Mouse (Mus musculus) gastrocnemius, adult 18-20 months (tissue): ENCODE measurements around the gene Rhob. TPM values are rescaled to one million over a fixed set of nuclear protein-coding genes. Genes with fewer than 3 reads are reported as not detected.

Source experiments
- DNase-seq: peaks from one replicate; pipeline ENCODE4 v3.0.0; 2021; ENCODE audit warnings: low spot score
- total RNA-seq, 2 experiments: library from RNA; stranded (reverse); gene quantifications; 2 replicates each; pipeline ENCODE4 v1.2.3; 2021

The Rhob gene
- total RNA-seq, 2 experiments from 2014 or later = 43.6 to 79.2 TPM

DNA sequence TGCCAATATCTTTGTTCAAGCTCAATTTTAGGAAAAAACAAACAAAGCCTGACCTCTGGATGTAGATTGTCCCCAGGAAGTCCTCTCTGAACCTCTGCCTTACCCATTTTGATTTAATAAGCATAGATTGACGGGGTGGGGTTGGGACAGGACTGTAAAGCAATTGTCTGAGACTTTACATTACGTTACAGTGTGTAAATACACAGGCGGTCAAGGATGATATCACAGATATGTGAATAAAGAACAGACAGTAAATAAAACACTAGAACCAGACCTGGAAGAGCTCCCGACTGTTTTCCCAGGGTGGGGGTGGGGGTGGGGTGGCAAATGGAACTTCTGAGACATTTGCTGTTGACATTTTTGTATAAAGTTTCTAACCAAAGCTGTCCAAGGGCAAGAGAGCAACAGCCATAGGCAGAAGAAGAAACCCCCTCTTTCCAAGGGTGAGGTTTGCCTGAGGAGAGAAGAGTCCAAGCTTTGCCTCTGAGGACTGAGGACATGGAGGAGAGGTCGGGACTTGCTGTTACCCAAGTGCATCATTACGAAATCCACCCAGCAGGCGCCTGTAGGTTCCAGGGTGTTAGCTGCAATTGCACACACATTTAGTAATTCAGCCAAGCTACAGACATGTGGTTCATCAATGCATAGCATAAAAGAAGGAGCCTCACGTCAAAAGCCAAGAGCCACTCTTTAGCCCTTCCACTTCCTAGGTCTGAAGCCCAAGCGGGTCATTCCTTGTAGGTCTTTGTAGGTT is 7.3 kb upstream of the Rhob start:
- peak; percentile 32 for DNase-seq

DNA sequence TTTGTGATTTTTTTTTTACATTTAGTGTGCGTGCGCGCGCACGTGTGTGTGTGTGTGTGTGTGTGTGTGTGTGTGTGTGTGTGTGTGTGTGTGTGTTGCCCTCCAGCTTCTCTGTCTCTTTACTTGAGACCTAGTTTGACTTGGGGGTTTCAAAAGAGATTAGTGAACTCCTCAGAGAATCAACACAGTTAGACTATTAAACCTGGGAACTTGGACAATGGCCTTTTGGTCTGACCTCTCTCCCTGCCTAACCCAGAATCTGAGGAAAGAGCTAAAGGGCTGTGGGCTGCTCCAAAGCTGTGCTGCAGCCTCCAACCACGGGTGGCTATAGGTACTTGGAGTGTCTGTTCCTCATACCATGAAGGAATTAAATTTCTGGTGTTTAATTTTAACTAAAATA is 4.3 kb upstream of the Rhob start:
- DNase-seq = no peak

DNA sequence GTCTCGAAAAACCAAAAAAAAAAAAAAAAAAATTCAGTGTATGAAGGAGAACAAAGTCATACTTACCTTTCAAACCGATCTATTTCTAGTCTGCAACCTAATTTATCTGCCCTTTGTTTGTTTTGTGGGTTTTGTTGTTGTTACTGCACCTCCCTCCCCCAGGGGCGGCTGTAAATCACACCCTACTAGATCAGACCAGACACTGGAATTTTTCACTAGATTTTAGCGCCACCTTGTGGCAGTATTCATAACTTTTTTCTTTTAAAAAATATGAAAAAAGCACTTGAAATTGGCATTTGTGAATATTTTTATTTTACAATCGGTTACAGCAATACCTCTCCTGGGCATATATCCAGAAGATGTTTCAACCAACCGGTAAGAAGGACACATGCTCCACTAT is 2.7 kb upstream of the Rhob start:
- peak; percentile 71 for DNase-seq

DNA sequence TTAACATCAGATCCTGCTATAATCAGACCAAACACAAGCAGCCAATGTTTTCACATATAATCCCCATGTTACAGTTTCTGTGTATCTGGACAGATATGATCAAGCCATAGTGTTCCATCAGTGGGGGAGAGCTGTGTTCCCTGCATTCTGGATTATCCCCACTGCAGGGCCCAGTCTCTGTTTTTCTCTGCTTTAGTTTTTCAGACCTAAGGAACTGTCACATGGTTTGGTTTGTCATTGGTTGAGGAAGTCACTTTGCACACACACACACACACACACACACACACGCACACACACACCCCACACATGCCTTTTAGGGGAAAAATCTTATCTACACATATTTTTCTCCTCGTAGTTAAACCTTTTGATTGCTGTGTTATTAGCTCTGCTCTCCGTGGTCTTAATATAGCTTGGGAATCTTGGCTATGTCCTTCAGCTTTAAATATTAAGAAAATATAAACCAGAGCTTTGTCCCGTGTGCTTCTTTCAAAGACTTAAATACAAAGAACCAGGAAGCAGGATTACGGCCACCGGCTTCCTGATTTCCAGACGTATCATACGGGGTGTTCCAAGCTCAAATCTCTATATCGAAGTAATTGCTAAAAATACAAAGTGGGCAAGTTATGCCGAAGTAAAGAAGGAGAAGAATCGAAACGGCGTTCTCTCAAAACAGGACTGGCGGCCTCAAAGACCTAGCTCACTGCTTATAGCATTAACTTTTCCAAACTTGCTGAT is 1.9 kb upstream of the Rhob start:
- no peak for DNase-seq

DNA sequence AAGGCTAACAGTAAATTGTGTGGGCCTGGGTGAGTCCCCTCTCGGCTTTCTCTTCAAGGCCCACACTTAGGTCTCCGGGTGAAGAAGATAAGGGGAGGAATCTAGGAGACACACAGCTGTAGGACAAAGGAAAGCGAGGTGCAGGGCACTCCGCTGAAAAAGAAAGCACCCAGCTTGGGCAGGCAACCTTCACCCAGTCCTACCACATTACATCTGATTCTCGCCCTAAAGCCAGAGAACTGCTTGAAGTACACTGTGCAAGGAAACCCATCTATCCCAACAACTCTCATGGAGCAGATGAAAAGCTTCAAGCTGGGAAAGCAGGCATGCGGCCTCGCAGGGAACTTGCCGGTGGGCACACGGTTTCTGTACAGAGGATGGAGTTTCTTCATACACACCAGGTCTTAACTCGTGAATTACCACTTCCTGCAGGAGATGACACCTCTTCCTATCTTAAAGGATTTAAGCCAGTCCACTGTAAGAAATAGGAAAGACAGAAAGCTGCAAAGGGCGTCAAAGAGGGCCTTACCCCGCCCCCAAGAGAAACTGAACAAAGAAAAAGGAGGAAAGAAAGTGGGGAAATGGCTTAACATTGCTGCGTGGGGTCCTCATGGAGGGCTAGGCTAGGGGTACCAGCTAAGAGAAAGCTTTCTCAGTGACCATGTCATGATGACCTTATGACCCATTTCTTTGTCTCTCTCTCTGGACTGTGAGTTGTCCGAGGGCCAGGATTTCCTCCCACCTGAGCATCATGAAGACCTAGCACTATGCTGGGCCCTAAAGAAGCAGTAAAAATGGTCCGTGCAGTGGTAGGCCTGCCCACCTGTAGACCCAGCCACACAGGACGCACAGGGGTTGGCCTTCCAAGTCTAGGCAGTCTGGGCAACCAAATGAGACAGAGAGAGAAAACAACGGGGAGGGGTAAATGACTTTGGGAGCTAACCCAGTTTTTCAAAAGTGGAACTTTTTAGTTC is 1.1 kb upstream of the Rhob start:
- DNase-seq = no peak

DNA sequence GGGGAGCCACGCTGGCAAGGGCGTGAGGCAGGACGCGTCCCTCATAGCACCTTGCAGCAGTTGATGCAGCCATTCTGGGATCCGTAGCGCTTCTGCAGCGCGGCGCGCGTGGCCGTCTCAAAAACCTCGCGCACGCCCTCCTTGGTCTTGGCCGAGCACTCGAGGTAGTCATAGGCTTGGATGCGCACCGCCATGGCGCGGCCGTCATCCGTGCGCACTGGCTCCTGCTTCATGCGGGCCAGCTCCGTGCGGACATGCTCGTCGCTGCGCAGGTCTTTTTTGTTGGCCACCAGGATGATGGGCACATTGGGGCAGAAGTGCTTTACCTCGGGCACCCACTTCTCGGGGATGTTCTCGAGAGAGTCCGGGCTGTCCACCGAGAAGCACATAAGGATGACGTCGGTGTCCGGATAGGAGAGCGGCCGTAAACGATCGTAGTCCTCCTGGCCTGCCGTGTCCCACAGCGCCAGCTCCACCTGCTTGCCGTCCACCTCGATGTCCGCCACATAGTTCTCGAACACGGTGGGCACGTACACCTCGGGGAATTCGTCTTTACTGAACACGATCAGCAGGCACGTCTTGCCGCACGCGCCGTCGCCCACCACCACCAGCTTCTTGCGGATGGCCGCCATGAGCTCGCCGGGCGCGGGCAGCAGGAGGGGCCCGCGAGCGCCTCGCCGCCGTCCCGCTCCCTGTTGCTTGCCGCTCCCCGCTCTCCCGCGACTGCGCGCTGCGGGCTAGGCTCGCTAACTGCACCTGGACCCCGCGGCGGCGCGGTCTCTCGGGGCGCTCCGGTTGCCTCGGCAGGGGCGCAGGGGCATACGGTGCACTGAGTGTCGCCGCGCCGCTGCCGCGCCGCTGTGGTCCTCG is 573 bp downstream of the Rhob start:
- peak; percentile 58 for DNase-seq

DNA sequence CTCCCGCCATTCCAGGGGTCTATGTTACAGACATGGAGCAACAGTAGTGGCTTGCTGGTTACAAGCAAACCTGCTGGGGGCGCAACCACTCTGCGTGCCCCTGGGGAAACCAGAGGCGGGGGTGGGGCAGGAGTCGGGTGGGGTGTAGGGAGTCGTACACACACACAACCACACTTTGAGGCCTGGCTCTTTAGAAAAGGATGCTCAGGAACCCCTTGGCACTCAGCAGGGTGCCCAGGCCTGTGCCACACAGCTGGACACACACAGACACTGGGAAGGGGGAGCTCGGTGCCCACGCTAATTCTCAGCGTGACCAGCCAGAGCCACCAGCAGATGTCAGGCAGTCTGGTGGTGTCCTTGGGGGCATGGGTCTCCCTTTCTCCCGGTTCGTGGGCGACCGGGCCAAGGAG is 1.2 kb downstream of the Rhob start:
- peak; percentile 25 for DNase-seq

DNA sequence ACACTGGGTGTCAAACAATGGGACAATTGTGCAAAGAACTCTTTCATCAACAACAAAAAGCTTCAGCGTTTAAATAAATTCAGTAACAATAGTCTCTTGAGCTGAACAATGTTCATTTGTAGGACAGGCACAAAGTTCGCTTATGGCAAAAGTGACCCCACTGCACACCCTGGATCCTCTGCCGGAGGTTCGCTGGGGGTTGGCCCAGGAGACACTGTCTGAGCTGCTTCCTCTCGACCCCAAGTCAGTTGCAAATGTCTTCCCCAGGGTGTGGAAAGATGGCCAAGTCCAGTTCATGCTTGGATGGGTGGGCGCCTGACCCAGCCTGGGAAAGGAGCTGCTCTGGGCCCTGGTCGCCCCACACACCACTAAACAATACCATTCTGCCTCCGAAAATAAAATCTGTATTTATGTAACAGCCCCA is 1.6 kb downstream of the Rhob start:
- no peak for DNase-seq

DNA sequence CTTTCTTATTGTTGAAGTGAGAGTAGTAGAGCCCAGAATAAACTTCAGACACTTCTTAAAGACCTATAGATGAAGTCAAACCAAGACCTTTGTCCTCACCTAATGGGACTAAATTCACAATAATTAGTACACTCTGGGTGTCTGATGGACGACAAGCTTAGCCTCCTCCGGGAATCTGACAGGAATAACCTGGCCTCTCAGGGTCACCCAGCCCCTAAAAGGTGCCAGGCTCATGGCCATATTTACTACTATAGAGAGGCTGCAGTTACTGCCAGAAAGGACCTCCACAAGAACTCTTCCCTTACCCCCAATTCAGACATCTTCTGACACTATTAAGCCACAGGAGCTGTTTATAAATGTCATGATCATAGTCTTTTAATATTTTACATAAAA is 2.5 kb downstream of the Rhob start:
- DNase-seq = no peak

DNA sequence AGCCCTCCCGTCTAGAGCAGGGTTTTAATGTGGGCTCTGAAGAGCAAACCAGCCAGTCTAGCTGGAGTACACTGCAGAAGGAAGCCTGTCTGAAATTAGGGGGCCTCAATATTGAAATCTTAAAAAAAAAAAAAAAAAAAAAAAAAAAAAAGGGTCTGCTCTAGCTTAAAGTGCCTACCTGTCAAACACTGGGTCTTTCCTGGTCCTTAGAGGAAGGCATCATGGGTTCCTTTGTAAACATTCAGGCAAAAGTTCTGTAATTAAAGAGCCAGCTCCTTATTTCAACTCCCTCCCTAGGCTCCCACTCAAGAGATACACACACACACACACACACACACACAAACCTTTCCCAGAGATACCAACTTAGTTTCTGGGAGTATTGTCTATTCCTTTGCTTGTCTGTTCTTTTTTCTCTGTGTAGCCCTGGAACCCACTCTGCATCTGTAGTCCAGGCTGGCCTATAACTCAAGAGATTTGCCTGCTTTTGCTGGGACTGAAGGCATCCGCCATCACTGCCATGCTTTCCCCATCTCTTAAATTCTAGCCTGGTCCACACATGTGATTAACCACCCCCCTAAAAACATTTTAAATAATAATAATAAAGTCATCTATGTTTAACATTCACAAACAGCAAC is 3.0 kb downstream of the Rhob start:
- no peak for DNase-seq

DNA sequence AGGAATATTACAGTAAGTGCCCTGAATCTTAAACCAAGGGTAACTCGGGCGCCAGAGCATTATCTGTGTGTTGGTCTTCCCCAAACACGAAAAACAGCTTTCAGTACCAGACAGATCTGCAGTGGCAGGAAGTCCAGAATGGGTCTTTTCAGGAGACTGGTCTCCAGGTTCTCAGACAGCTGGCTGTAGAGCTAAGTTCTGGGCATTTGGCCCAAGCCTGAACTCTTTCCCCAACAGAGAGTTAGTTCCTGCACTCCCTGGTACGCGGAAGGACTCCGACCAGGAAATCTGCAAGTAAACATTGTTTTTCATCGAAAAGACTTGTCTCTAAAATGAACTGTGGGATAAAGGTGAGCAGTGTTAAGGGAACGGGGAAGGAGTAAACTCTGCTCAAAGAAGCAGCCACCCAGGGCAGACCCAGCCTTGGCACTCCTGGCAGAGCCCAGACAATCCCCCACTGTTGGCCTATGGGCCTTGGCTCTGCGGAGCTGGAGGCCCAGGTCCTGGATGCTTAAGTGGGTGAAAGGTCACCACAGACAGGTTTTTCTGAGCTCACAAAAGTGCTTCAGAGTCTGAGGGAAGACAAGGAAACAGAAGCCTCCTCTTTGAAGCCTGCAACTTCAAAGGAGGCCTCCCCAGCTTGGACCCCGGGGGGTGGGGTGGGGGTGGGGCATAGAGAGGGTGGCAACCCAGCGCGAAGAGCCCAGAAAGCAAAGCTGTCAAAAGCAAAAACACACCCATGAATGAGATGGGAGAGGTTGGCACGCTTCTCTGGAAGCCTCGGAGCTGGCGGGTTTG is 3.7 kb downstream of the Rhob start:
- DNase-seq = peak; percentile 43

DNA sequence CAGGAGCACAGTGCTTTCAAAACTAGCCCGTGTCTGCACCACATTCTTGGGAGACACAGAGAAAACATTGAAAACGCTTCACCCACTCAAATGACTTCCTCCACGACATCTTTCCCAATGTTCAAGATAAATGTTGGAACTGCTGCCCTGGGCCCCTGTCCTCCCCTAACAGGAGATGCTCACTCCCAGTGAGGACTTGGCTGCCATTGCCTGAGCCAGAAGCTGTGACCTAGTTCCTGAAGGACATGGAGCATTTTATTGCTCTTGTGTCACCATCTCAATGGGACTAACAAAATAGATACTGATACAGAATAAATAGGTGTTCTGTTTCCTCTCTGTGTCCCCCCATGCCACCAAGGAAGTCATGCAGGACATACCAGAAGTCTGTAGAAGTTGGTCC is 5.1 kb downstream of the Rhob start:
- DNase-seq = no peak

DNA sequence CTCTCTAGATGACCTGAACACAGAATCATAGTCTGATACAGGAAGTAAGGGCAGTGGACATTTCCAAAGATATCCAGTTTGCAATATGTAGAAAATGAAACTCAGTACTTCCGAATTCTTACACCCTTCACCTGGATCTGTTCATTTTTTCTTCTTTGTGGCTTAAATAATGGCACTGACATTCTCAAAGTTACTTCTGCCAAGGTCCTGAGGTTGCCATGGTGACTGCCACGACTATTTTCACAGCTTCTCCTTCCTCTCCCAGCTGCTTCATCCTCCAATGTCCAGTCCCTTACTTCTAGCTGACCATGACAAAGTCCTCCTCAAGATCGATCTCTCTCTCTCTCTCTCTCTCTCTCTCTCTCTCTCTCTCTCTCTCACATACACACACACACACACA is 6.4 kb downstream of the Rhob start:
- no peak for DNase-seq

DNA sequence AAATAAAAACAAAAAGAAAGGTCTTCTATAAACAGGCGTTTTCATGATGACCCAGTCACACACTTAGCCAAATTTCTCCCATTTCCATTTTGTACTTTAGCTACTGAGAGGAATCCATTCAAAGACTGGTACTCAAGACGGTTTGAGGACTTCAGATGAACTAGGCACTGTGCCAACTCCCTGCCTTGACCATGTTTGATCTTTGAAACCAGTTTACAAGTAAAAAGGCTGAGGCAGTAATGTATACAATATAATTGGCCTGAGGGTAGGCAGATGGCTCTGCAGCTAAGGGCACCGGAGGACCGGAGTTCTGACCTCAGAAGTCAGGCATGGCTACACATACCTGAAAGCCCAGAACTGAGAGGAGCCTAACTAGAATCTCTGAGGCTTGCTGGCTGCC is 10.7 kb downstream of the Rhob start:
- no peak for DNase-seq

DNA sequence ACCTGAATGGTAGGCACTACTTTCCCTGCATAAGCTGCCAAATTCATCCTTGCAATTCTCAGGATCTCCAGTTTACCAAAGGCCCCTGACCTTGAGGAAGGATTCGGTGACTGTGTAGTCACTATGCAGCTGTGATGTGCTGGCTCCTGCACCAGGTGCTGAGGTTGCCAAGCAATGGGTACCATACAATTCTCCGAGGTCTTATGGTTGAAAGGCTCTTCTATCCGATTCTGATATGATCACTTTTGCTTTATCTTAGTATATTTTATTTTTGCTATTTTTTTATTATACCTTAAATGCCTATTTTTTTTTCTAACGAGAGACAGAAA is 11.2 kb downstream of the Rhob start:
- DNase-seq = no peak

DNA sequence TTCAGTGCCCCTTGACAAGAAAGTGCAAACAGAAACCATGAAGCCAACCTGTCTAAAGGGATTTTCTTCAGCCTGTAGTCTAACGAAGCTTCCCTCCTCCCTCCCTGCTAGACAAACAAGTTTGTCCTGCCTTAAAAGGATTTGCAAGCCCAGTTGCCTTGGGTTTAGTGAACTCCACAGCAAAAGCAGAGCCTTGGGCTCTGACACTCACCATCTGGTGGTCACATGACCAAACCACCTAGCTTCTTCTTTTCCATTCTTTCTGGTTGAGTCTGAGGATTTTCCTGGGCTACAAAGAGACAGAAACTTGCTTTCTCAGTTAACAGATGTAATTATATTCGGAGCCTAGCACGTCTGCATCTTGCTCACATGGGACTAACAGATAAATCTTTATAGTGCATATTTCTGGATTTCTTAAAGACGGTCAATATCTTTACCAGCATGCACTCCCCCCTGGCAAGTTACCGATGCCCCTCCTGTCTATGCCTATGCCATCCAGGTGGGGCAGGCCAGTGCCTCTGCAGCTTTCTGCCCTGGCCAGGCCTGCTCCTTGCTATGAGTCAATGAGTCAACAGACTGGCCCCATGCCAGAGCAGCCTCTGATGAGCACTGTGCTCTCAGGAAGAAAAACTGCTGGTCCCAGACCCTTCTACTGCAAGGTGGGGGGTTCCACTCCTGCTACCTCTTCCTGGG is 11.7 kb downstream of the Rhob start:
- DNase-seq = peak; percentile 46

DNA sequence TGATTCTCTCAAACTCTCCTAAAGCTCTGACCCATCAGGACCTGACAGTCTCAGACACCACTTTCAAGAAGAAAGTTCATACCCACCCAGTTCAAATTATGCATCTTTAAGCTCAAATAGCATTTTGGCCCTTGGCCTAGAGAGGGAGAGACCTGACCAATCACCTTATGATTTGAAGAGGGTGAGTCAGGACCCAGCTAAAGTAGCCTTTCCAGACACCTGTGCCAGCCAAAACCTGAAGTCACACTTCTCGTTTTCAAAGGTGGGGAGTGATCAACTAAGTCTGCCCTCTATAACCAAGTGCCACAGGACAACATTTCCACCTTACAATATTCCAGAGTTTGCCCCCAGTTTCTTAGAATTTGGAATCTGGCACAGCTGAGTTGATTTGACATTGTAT is 12.5 kb downstream of the Rhob start:
- DNase-seq = no peak

DNA sequence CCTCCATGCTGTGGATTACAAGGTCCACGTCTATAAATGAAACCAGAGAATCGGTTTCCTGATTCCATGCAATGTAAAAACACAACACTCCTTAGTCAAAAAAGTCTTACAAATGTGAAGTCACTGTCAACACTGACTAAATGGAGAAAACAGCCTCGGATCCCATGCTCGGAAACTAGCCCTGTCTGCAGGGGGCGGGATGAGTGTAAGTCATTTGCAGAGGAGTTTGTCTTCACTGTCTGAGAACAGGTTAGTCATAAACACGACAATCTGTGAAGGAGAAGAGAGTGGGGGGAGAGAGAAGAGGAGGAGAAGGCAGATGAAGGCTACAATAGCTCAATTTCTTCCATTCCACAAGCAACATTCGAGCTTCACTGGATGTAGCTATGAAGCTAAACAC is 14.6 kb downstream of the Rhob start:
- no peak for DNase-seq

DNA sequence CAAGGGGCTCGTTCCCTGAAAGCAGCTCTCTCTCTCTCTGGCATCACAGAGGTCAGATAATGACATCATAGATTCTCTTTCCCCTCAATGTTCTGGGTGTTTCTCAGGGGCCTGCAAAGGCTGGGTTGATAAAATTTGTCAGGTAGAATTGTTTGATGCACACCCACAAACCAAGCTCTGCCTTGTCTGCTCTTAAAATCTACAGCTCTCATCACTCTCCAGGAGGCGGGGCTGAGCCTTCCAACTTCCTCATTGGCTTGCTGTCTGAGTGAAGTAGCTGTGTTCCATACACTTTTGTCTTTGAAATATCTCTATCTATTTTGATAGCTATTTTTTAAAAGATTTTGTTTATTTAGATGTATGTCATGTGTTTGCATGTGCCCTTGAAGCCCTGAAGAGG is 17.6 kb downstream of the Rhob start:
- DNase-seq = no peak
